Mouse (Mus musculus) heart, adult 2 months (tissue): ENCODE measurements around the gene Abi1.

Source experiments
- CTCF ChIP-seq: fragments of 200-600 bp; IDR thresholded peaks from 2 replicates; pipeline ENCODE4 v1.8.1; 2022; ENCODE audit warnings: antibody characterized with exemption, mild to moderate bottlenecking, moderate library complexity
- POLR2A ChIP-seq: fragments of 200-500 bp; IDR thresholded peaks from 2 replicates; pipeline ENCODE4 v1.6.1; 2011; ENCODE audit warnings: mild to moderate bottlenecking, low read depth, low read length, control low read depth; ENCODE audit not compliant: insufficient read depth

GRCm38 (mm10) chr2:23008256-23008655 is 31.8 kb downstream of the Abi1 start:
- TF ChIP-seq CTCF (no peak), POLR2A (no peak)
